Mouse (Mus musculus): Measurements from ENCODE around the gene Gabarap. TPM values are rescaled to one million over a fixed set of nuclear protein-coding genes. Genes with fewer than 3 reads are reported as not detected.

Gene Gabarap
- polyA plus RNA-seq, 1 experiment from 2014 or later = 426 TPM

DNA sequence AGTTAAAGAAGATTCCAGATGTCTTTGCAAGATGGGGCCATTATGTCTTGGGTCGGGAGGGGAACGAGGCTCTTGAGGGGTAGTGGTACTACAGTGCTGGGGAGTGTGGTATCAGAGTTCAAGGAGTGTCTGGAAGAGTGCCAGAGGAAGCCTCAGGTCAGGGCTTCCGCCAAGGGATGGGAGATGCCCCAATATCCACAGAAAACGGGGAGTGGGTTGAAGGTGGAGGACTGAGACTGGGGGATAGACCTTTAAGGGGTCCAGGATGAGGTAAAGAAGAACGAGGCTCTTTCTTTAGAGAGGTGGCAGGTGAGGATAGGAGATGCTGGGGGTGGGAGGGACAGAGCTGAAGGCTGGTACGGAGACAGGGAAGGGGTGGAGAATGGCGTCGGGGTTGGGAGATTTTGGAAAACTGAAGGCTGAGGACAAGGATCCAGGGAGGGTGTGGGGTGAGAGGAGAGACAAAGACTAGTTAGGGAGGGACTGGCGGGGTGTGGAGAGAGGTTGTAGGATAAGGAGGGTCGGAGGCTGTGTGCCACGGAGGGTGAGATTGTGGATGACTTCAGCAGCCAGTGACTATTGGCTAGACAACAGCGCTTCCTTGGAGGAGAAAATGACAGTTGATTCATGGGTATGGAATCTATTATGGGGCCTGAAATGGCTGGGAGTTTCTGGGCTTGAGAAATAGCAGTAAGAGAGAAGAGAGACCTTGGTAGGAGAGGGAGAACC, 37.6 kb downstream of the Gabarap start:
- Histone ChIP-seq H3K9me3 (ENCODE audit: control insufficient read depth, low read length) (no peaks in the 10 kb centered on the region), H3K4me1 (ENCODE audit: control insufficient read depth, insufficient read depth, low read length) (peaks cover 55% of the 10 kb centered on the region), H3K27ac (ENCODE audit: low read depth, low read length) (peak overlapping the region; percentile 77), H3K36me3 (ENCODE audit: control insufficient read depth, insufficient read depth, low read length) (peaks cover 30% of the 10 kb centered on the region), H3K9ac (ENCODE audit: low read depth, low read length) (no peak overlapping the region), H3K4me2 (replicated peaks; ENCODE audit: low read depth, low read length) (peak overlapping the region; percentile 43), H3K27me3 (ENCODE audit: control insufficient read depth, insufficient read depth, low read length) (no peaks in the 10 kb centered on the region), H3K4me3 (ENCODE audit: low read length) (peak overlapping the region; percentile 12)
- 0 out of 2 replicates have a peak, but pooled peaks have one; percentile 0 for ATAC-seq (ENCODE audit: low FRiP score, low TSS enrichment)
- 17% methylated on average over 12 of the region's 12 CpGs for WGBS

DNA sequence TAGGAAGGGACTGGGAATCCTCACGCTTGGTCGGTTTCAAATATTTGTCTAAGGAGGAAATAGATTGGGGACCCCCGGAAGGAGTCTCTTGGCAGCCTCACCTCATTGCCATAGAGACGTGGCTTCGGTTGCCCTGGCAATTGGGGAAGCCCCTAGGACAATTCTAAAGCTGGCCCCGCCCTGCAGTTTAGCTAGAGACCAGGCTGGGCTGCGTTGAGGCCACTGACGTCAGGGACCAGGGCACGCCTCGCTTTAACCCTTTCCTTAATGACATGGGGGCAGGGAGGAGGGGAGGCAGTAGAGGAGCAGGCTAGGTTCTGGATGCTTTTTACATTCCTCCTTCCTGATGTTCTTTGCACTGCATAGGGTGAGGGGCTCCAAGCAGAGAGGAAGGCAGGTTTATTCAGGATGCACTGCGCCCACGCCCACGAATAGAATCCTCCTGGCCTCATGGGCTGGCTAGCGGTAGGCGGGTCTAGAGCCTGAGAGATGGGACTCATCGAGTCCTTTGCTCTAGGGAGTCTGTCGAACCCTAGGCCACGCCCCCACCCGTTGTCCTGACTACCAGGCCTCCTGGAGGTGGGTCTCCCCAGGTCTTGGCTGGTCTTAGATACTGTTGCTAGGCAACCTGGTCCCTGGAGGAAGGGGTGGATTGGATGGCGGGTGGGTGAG, 38.3 kb downstream of the Gabarap start:
- ATAC-seq (ENCODE audit: low FRiP score, low TSS enrichment) = peak; percentile 82

DNA sequence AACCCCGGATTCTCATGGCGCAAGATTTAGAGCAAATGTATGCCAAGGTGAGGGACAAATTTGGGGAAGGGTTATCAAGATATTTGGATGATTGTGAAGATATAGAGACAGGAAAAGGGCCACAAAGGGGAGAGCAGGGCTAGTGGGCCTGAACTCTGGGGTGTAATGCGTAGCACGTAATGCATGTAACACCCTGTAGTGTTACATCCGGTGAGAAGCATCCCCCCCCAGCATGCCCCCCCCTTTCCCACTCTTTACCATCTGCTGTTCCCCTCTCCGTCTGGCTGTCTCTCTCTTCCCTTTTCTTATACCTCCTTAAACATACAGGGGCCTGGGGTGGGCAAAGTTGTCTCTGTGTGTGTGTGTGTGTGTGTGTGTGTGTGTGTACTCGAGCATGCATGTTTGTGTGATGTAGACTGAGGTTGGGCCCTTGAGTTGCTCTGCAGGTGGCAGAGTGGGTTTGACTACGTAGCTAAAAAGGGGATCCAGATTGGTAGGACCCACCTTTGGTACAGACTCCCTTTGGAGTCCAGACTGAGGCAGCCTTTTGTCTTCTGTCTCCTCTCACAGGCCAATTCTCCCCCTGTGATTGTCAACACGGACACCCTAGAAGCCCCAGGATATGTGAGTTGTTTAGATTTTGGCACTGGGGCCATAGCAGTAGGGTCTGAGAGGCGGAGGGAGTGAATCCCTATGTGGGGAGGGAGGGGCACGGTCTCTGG, 39.0 kb downstream of the Gabarap start:
- 37% methylated on average over 11 of the region's 11 CpGs for WGBS
- peak overlapping the region; percentile 43; the same call in 1 of the 2 replicates for H3K4me2 ChIP-seq (replicated peaks; ENCODE audit: low read depth, low read length)
- ATAC-seq (ENCODE audit: low FRiP score, low TSS enrichment) = no peak
- peaks cover 30% of the 10 kb centered on the region for H3K36me3 ChIP-seq (ENCODE audit: control insufficient read depth, insufficient read depth, low read length)
- 0 out of 2 replicates have a peak overlapping the region, but pooled peaks have one; percentile 77 for H3K27ac ChIP-seq (ENCODE audit: low read depth, low read length)
- peaks cover 48% of the 10 kb centered on the region for H3K4me1 ChIP-seq (ENCODE audit: control insufficient read depth, insufficient read depth, low read length)
- no peak overlapping the region for H3K9ac ChIP-seq (ENCODE audit: low read depth, low read length)
- H3K27me3 ChIP-seq (ENCODE audit: control insufficient read depth, insufficient read depth, low read length) = no peaks in the 10 kb centered on the region
- no peaks in the 10 kb centered on the region for H3K9me3 ChIP-seq (ENCODE audit: control insufficient read depth, low read length)
- no peak overlapping the region for H3K4me3 ChIP-seq (ENCODE audit: low read length)

More for the DNA sequence above, 38.3 kb downstream of the Gabarap start:
- Histone ChIP-seq H3K27ac (ENCODE audit: low read depth, low read length) (peak overlapping the region; percentile 77), H3K27me3 (ENCODE audit: control insufficient read depth, insufficient read depth, low read length) (no peaks in the 10 kb centered on the region), H3K4me3 (ENCODE audit: low read length) (peak overlapping the region; percentile 12), H3K9ac (ENCODE audit: low read depth, low read length) (no peak overlapping the region), H3K4me2 (replicated peaks; ENCODE audit: low read depth, low read length) (peak overlapping the region; percentile 43), H3K4me1 (ENCODE audit: control insufficient read depth, insufficient read depth, low read length) (peaks cover 48% of the 10 kb centered on the region), H3K9me3 (ENCODE audit: control insufficient read depth, low read length) (no peaks in the 10 kb centered on the region), H3K36me3 (ENCODE audit: control insufficient read depth, insufficient read depth, low read length) (peaks cover 30% of the 10 kb centered on the region)
- WGBS = under 1% methylated on average over 20 of the region's 20 CpGs

DNA sequence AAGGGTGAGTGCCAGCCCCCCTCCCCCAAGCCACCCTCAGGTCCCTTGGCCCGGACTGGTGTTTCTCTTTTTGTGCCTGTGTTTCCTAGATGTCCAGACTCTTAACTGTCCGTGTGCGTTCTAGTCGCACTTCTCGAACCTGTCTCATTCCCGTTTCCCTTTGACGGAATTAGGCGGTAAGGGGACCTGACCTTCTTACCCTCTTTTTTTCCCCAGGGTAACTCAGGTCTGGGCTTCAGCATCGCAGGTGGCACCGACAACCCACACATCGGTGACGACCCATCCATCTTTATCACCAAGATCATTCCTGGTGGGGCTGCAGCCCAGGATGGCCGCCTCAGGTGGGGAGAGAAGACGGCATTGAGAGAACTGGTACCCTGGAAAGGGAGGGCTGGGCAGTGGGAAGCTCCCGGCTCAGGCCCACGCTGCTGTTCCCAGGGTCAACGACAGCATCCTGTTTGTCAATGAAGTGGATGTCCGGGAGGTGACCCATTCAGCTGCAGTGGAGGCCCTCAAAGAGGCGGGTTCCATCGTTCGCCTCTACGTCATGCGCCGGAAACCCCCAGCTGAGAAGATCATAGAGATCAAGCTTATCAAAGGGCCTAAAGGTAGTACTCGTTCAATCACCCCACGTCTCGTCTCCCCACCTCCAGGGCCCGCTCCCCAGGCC, 39.8 kb downstream of the Gabarap start:
- H3K9ac ChIP-seq (ENCODE audit: low read depth, low read length) = no peak overlapping the region
- H3K27ac ChIP-seq (ENCODE audit: low read depth, low read length) = no peak overlapping the region
- peaks cover 30% of the 10 kb centered on the region for H3K36me3 ChIP-seq (ENCODE audit: control insufficient read depth, insufficient read depth, low read length)
- ATAC-seq (ENCODE audit: low FRiP score, low TSS enrichment) = no peak
- no peak overlapping the region for H3K4me3 ChIP-seq (ENCODE audit: low read length)
- WGBS = 95% methylated on average over 28 of the region's 28 CpGs
- H3K27me3 ChIP-seq (ENCODE audit: control insufficient read depth, insufficient read depth, low read length) = no peaks in the 10 kb centered on the region
- H3K4me1 ChIP-seq (ENCODE audit: control insufficient read depth, insufficient read depth, low read length) = peaks cover 44% of the 10 kb centered on the region
- no peak overlapping the region for H3K4me2 ChIP-seq (replicated peaks; ENCODE audit: low read depth, low read length)
- no peaks in the 10 kb centered on the region for H3K9me3 ChIP-seq (ENCODE audit: control insufficient read depth, low read length)

DNA sequence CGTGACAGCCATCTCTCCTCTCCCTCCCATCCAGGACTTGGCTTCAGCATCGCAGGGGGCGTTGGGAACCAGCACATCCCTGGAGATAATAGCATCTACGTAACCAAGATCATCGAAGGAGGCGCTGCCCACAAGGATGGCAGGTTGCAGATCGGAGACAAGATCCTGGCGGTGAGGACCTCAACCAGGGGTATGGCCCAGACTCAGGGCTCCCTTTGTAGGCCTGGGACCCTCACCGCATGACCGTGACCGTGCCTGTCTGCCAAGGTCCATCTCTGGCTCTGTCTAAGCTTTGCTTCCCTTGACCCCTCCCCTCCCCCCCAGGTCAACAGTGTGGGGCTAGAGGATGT, 40.4 kb downstream of the Gabarap start:
- Histone ChIP-seq H3K4me3 (ENCODE audit: low read length) (no peak overlapping the region), H3K9me3 (ENCODE audit: control insufficient read depth, low read length) (no peaks in the 10 kb centered on the region), H3K36me3 (ENCODE audit: control insufficient read depth, insufficient read depth, low read length) (peaks cover 30% of the 10 kb centered on the region), H3K4me2 (replicated peaks; ENCODE audit: low read depth, low read length) (no peak overlapping the region), H3K27me3 (ENCODE audit: control insufficient read depth, insufficient read depth, low read length) (no peaks in the 10 kb centered on the region), H3K4me1 (ENCODE audit: control insufficient read depth, insufficient read depth, low read length) (peaks cover 39% of the 10 kb centered on the region), H3K9ac (ENCODE audit: low read depth, low read length) (no peak overlapping the region), H3K27ac (ENCODE audit: low read depth, low read length) (no peak overlapping the region)
- no peak for ATAC-seq (ENCODE audit: low FRiP score, low TSS enrichment)
- WGBS = 96% methylated on average over 11 of the region's 11 CpGs

DNA sequence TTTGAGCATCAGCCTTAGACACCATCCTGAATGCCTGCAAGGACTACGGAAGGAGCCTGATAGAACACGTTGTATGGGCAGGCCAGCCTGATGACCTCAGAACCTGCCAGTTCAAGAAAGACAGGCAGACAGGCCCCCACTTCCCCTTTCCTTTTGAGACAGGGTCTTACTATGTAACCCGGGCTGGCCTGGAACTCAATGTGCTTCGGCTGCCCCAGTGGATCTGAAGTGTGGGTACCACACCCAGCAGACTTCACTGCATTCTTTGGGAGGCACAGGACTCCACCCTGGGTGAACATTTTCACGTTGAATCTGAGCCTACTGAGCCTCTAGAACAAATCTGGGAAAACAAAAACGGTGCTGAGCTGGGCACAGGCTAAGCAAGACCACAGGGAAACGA, 47.2 kb downstream of the Gabarap start:
- ATAC-seq (ENCODE audit: low FRiP score, low TSS enrichment) = no peak
- Histone ChIP-seq H3K4me1 (ENCODE audit: control insufficient read depth, insufficient read depth, low read length) (no peaks in the 10 kb centered on the region), H3K4me3 (ENCODE audit: low read length) (no peak overlapping the region), H3K9ac (ENCODE audit: low read depth, low read length) (no peak overlapping the region), H3K4me2 (replicated peaks; ENCODE audit: low read depth, low read length) (no peak overlapping the region), H3K27ac (ENCODE audit: low read depth, low read length) (no peak overlapping the region), H3K36me3 (ENCODE audit: control insufficient read depth, insufficient read depth, low read length) (peaks cover 26% of the 10 kb centered on the region), H3K27me3 (ENCODE audit: control insufficient read depth, insufficient read depth, low read length) (no peaks in the 10 kb centered on the region), H3K9me3 (ENCODE audit: control insufficient read depth, low read length) (no peaks in the 10 kb centered on the region)
- 80% methylated on average over 7 of the region's 7 CpGs for WGBS

DNA sequence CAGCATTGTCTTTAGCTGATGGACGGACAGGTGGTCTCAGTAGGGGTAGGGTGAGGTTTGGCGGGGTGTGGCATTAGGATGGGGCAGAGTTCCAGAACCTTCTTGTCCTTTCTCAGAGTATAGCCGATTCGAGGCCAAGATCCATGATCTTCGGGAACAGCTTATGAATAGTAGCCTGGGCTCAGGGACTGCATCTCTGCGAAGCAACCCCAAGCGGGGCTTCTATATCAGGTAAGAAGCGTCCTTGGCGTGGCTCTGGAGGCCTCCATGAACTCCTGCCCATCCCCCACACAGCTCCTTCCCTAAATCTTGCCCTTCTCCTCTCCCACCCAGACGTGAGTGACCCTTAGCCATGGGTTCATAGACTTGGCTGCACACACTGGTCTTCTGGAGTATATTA, 48.7 kb downstream of the Gabarap start:
- H3K9me3 ChIP-seq (ENCODE audit: control insufficient read depth, low read length) = no peaks in the 10 kb centered on the region
- no peak overlapping the region for H3K9ac ChIP-seq (ENCODE audit: low read depth, low read length)
- 88% methylated on average over 10 of the region's 10 CpGs for WGBS
- peaks cover 39% of the 10 kb centered on the region for H3K36me3 ChIP-seq (ENCODE audit: control insufficient read depth, insufficient read depth, low read length)
- no peak overlapping the region for H3K27ac ChIP-seq (ENCODE audit: low read depth, low read length)
- no peak overlapping the region for H3K4me3 ChIP-seq (ENCODE audit: low read length)
- no peaks in the 10 kb centered on the region for H3K4me1 ChIP-seq (ENCODE audit: control insufficient read depth, insufficient read depth, low read length)
- ATAC-seq (ENCODE audit: low FRiP score, low TSS enrichment) = no peak
- no peak overlapping the region for H3K4me2 ChIP-seq (replicated peaks; ENCODE audit: low read depth, low read length)
- H3K27me3 ChIP-seq (ENCODE audit: control insufficient read depth, insufficient read depth, low read length) = no peaks in the 10 kb centered on the region

DNA sequence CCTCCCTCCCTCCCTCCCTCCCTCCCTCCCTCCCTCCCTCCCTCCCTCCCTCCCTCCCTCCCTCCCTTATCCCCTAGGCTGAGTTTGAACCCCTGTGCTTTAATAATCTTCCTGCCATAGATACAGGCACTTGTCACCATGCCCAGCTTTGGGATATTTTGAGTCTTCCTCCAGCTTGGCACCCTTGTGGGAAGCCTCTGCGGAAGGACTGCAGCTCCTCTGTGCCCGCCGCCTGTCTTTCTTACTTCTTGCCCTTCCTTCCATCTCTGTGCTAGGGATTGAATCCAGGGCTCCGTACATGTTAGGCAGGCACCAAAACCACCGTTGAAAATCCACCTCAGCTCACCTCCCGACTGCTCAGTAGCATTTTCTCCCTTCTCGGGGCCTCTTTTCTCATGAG, 49.2 kb downstream of the Gabarap start:
- Histone ChIP-seq H3K36me3 (ENCODE audit: control insufficient read depth, insufficient read depth, low read length) (peaks cover 41% of the 10 kb centered on the region), H3K9ac (ENCODE audit: low read depth, low read length) (no peak overlapping the region)

More for the DNA sequence above, 49.2 kb downstream of the Gabarap start:
- no peak overlapping the region for H3K27ac ChIP-seq (ENCODE audit: low read depth, low read length)
- H3K27me3 ChIP-seq (ENCODE audit: control insufficient read depth, insufficient read depth, low read length) = no peaks in the 10 kb centered on the region
- H3K4me2 ChIP-seq (replicated peaks; ENCODE audit: low read depth, low read length) = no peak overlapping the region
- H3K4me3 ChIP-seq (ENCODE audit: low read length) = no peak overlapping the region
- WGBS = 89% methylated on average over 7 of the region's 7 CpGs
- H3K4me1 ChIP-seq (ENCODE audit: control insufficient read depth, insufficient read depth, low read length) = no peaks in the 10 kb centered on the region
- ATAC-seq (ENCODE audit: low FRiP score, low TSS enrichment) = no peak
- no peaks in the 10 kb centered on the region for H3K9me3 ChIP-seq (ENCODE audit: control insufficient read depth, low read length)

Data from kidney, embryonic 14.5 days (tissue).